Comparison of ENCODE assay signal across 7 mouse cellular contexts in genomic region chr10:60245041-60245440, GRCm38 (mm10). TPM values are rescaled to one million over a fixed set of nuclear protein-coding genes. Genes with fewer than 3 reads are reported as not detected.
A peak's percentile ranks its signal among the peaks of the same experiment; 100 is the strongest.
DNase-seq lines count a peak whose midpoint lies in the region; ATAC-seq and TF ChIP-seq lines count a peak whose summit lies in the region.

No protein-coding gene starts in this region.

- peak; percentile 80 for ATAC-seq in limb, embryonic 12.5 days (ENCODE audit: insufficient number of reproducible peaks, insufficient read depth, low FRiP score, low TSS enrichment, low read depth)
- peak; percentile 75 for ATAC-seq in midbrain, embryonic 16.5 days

- H3K27me3 ChIP-seq in embryonic facial prominence, embryonic 10.5 days (replicated peaks; ENCODE audit: low read depth, poor library complexity, severe bottlenecking) = no peaks in the 10 kb centered on the region
- H3K27me3 ChIP-seq in limb, embryonic 12.5 days = no peaks in the 10 kb centered on the region
- H3K27me3 ChIP-seq in midbrain, embryonic 16.5 days (ENCODE audit: control insufficient read depth, insufficient read depth, low read depth, low read length) = no peaks in the 10 kb centered on the region
- H3K27me3 ChIP-seq in spleen, adult 2 months (ENCODE audit: control insufficient read depth, insufficient read depth, low read length) = no peaks in the 10 kb centered on the region

- 5% methylated on average over 8 of the region's 8 CpGs for WGBS in embryonic facial prominence, embryonic 10.5 days
- whole genome bisulfite sequencing in limb, embryonic 12.5 days = 2% methylated on average over 8 of the region's 8 CpGs
- WGBS in midbrain, embryonic 16.5 days = 2% methylated on average over 8 of the region's 8 CpGs
- WGBS in spleen, adult 2 months = 6% methylated on average over 8 of the region's 8 CpGs

- no peak overlapping the region for H3K27ac ChIP-seq in embryonic facial prominence, embryonic 10.5 days (replicated peaks)
- H3K27ac ChIP-seq in limb, embryonic 12.5 days = no peak overlapping the region
- no peak overlapping the region for H3K27ac ChIP-seq in midbrain, embryonic 16.5 days (ENCODE audit: low read length)
- H3K27ac ChIP-seq in spleen, adult 2 months (ENCODE audit: insufficient read depth, low read length) = no peak overlapping the region

- no peaks in the 10 kb centered on the region for H3K4me1 ChIP-seq in embryonic facial prominence, embryonic 10.5 days
- H3K4me1 ChIP-seq in limb, embryonic 12.5 days (replicated peaks) = no peaks in the 10 kb centered on the region
- 0 out of 2 replicates have a peak, but pooled peaks cover 2% of the 10 kb centered on the region for H3K4me1 ChIP-seq in midbrain, embryonic 16.5 days (ENCODE audit: control insufficient read depth, insufficient read depth, low read length)
- peaks cover 2% of the 10 kb centered on the region; the same call in 1 of the 2 replicates for H3K4me1 ChIP-seq in spleen, adult 2 months (ENCODE audit: control insufficient read depth, insufficient read depth, insufficient read length)

- H3K36me3 ChIP-seq in embryonic facial prominence, embryonic 10.5 days (replicated peaks) = no peaks in the 10 kb centered on the region
- H3K36me3 ChIP-seq in limb, embryonic 12.5 days = no peaks in the 10 kb centered on the region
- H3K36me3 ChIP-seq in midbrain, embryonic 16.5 days (ENCODE audit: control insufficient read depth, insufficient read depth, low read length) = no peaks in the 10 kb centered on the region
- no peaks in the 10 kb centered on the region for H3K36me3 ChIP-seq in spleen, adult 2 months (ENCODE audit: control insufficient read depth, insufficient read depth, low read length)

- no peak overlapping the region for H3K9ac ChIP-seq in limb, embryonic 12.5 days (replicated peaks)
- no peak overlapping the region for H3K9ac ChIP-seq in midbrain, embryonic 16.5 days (ENCODE audit: low read depth, low read length)

- DNase-seq in adrenal gland, postnatal 10 days = peak; percentile 93
- DNase-seq in embryonic facial prominence, embryonic 10.5 days (ENCODE audit: low spot score) = peak; percentile 89
- DNase-seq in heart, adult 18-20 months = peak; percentile 88 to 98
- peak; percentile 89 to 96 for DNase-seq in kidney, adult 8-10 months
- peak; percentile 83 for DNase-seq in spleen, adult 2 months (ENCODE audit: low read depth in 1 of 2, low spot score in 2 of 2)

- no peak overlapping the region for H3K4me2 ChIP-seq in limb, embryonic 12.5 days
- H3K4me2 ChIP-seq in midbrain, embryonic 16.5 days (ENCODE audit: low read length) = no peak overlapping the region

- TF ChIP-seq CTCF in spleen, adult 2 months (IDR thresholded peaks at IDR 0.05; ENCODE audit: extremely low read depth, insufficient read depth, insufficient read length, insufficient replicate concordance) = peak; percentile 98; the same call in 1 of the 2 replicates

- no peak overlapping the region for H3K4me3 ChIP-seq in embryonic facial prominence, embryonic 10.5 days
- H3K4me3 ChIP-seq in limb, embryonic 12.5 days (replicated peaks) = no peak overlapping the region
- H3K4me3 ChIP-seq in midbrain, embryonic 16.5 days (ENCODE audit: low read depth, low read length) = no peak overlapping the region
- no peak overlapping the region for H3K4me3 ChIP-seq in spleen, adult 2 months (ENCODE audit: extremely low read depth, insufficient read depth, insufficient read length)

- no peaks in the 10 kb centered on the region for H3K9me3 ChIP-seq in embryonic facial prominence, embryonic 10.5 days
- no peaks in the 10 kb centered on the region; the same call in 1 of the 2 replicates for H3K9me3 ChIP-seq in limb, embryonic 12.5 days
- H3K9me3 ChIP-seq in midbrain, embryonic 16.5 days (replicated peaks; ENCODE audit: control insufficient read depth, low read length, poor library complexity, severe bottlenecking) = no peaks in the 10 kb centered on the region

- TF ChIP-seq POLR2A in spleen, adult 2 months (IDR thresholded peaks at IDR 0.05; ENCODE audit: low read depth, low read length) = no peak

RNA-seq across cellular contexts. Expression of gene Chst3, which starts 26.0 kb away (rescaled TPM):
- 1 to 10 TPM; 2.8 to 3.0 TPM for total RNA-seq in adrenal gland, postnatal 10 days (2021)
- 1.8 and 1.9 TPM in 2 replicates for polyA plus RNA-seq in embryonic facial prominence, embryonic 10.5 days (2016; fragmentation: Nextera tagmentation; extraction: Ambion mirVana)
- 1 to 10 TPM in 1 of 2 experiments, under 1 TPM in 1; 0.74 to 1.5 TPM for total RNA-seq in heart, adult 18-20 months (2021)
- polyA plus RNA-seq in limb, embryonic 12.5 days (2016; fragmentation: Nextera tagmentation; extraction: Ambion mirVana) = 2.7 and 3.4 TPM in 2 replicates
- polyA plus RNA-seq in midbrain, embryonic 16.5 days (2015; fragmentation: Nextera tagmentation; extraction: Ambion mirVana) = 0.97 and 1.0 TPM in 2 replicates
- polyA plus RNA-seq in spleen, adult 2 months (2012; rRNA removed) = 89.3 and 105 TPM in 2 replicates

RNA-seq across cellular contexts. Expression of gene Psap, which starts 32.4 kb away (rescaled TPM):
- total RNA-seq in adrenal gland, postnatal 10 days (2021) = 100 to 1,000 TPM; 882 to 922 TPM
- polyA plus RNA-seq in embryonic facial prominence, embryonic 10.5 days (2016; fragmentation: Nextera tagmentation; extraction: Ambion mirVana) = 47.1 and 49.0 TPM in 2 replicates
- 1,000 to 10,000 TPM; 1,306 to 1,321 TPM for total RNA-seq in heart, adult 18-20 months (2021)
- polyA plus RNA-seq in limb, embryonic 12.5 days (2016; fragmentation: Nextera tagmentation; extraction: Ambion mirVana) = 65.4 and 66.5 TPM in 2 replicates
- 204 and 235 TPM in 2 replicates for polyA plus RNA-seq in midbrain, embryonic 16.5 days (2015; fragmentation: Nextera tagmentation; extraction: Ambion mirVana)
- 1,338 and 1,442 TPM in 2 replicates for polyA plus RNA-seq in spleen, adult 2 months (2012; rRNA removed)

Comparison
In these comparisons a context has a peak if more than half of its experiments do, and no peak if none do; other contexts are left out.
1. RNA of gene Chst3, which starts 26.0 kb away (polyA plus RNA-seq): 89.3 to 105 TPM in spleen, adult 2 months; 2.7 to 3.4 TPM in limb, embryonic 12.5 days, 1.8 to 1.9 TPM in embryonic facial prominence, embryonic 10.5 days and 0.97 to 1.0 TPM in midbrain, embryonic 16.5 days; every median in the first group is over 10 times any median in the second.
2. Peak in every context shown above with its lines, with median percentiles within 50 percentile points of each other: DNase-seq.